Mouse (Mus musculus) liver, embryonic 12.5 days (tissue): ENCODE measurements around the gene Ngly1. TPM values are rescaled to one million over a fixed set of nuclear protein-coding genes. Genes with fewer than 3 reads are reported as not detected.

Experiments
- ATAC-seq: fragments of 200-750 bp; cut with Nextera tagmentation; 2 replicates; pipeline ENCODE4 v1.8.0; 2017; ENCODE audit warnings: moderate number of reproducible peaks, mild to moderate bottlenecking, moderate library complexity
- H3K27ac ChIP-seq: fragments of 300-500 bp; sonication (generic); 2 replicates; pipeline ENCODE4 v1.5.1; 2016; ENCODE audit warnings: mild to moderate bottlenecking
- H3K27me3 ChIP-seq: fragments of 300-500 bp; sonication (generic); replicated peaks from 2 replicates; pipeline ENCODE4 v1.6.1; 2016; ENCODE audit warnings: mild to moderate bottlenecking, moderate library complexity
- H3K36me3 ChIP-seq: fragments of 300-500 bp; sonication (generic); 2 replicates; pipeline ENCODE4 v1.6.1; 2016; ENCODE audit warnings: mild to moderate bottlenecking, moderate library complexity
- H3K4me1 ChIP-seq: fragments of 300-500 bp; sonication (generic); 2 replicates; pipeline ENCODE4 v1.6.1; 2016
- H3K4me2 ChIP-seq: fragments of 300-500 bp; sonication (generic); 2 replicates; pipeline ENCODE4 v1.6.1; 2016; ENCODE audit warnings: mild to moderate bottlenecking, moderate library complexity
- H3K4me3 ChIP-seq: fragments of 300-500 bp; sonication (generic); 2 replicates; pipeline ENCODE4 v1.5.1; 2016; ENCODE audit warnings: mild to moderate bottlenecking, moderate library complexity
- H3K9ac ChIP-seq: fragments of 300-500 bp; sonication (generic); 2 replicates; pipeline ENCODE4 v1.6.1; 2016; ENCODE audit warnings: mild to moderate bottlenecking, moderate library complexity
- H3K9me3 ChIP-seq: fragments of 300-500 bp; sonication (generic); replicated peaks from 2 replicates; pipeline ENCODE4 v1.6.1; 2016; ENCODE audit warnings: mild to moderate bottlenecking, moderate library complexity
- WGBS: fragments of 180-500 bp; shearing (Covaris S2); methylation state at CpG from one replicate; pipeline ENCODE4 v1.1.7; 2016; ENCODE audit not compliant: insufficient replicate concordance; 5-methylcytosine and 5-hydroxymethylcytosine counted together
- polyA plus RNA-seq: library from polyadenylated mRNA; unstranded; fragments of >200 nt; fragmentation: Nextera tagmentation; extraction: Ambion mirVana; gene quantifications from 2 replicates; pipeline ENCODE4 v1.2.1, GENCODE M21; 2016

Gene Ngly1
- polyA plus RNA-seq, 1 experiment from 2014 or later = 23.0 TPM

- Histone ChIP-seq H3K4me2 (no peak overlapping the region), H3K36me3 (peaks cover 24% of the 10 kb centered on the region), H3K27ac (no peak overlapping the region), H3K4me3 (no peak overlapping the region), H3K9ac (no peak overlapping the region), H3K9me3 (no peaks in the 10 kb centered on the region), H3K4me1 (no peaks in the 10 kb centered on the region), H3K27me3 (no peaks in the 10 kb centered on the region)
- 78% methylated on average over 5 of the region's 5 CpGs for WGBS
- no peak for ATAC-seq
Measured at GRCm38 (mm10) chr14:16267028-16267427, 17.9 kb downstream of the Ngly1 start.

DNA sequence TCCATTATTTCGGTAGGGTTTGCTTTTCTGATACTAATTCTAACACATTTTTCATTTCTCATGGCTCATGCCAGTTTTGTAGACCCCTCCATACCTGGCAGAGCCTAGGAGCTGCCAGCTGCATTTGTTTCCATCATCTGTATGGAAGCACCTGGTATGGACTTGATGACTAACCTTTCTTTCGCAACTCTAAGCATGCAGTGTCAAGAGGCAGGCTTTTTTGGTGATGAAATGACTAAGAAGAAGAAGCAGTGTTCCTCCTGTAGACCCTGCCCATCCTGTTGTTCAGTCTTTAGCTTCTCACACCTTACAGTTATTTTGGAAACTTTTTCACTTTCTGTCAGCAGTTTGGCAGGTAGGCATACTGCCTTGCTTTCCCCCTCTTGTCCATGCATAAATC lies 20.7 kb downstream of the Ngly1 start:
- no peak overlapping the region for H3K4me2 ChIP-seq
- H3K36me3 ChIP-seq = peaks cover 29% of the 10 kb centered on the region
- H3K4me3 ChIP-seq = no peak overlapping the region
- H3K9ac ChIP-seq = no peak overlapping the region
- no peaks in the 10 kb centered on the region for H3K9me3 ChIP-seq
- ATAC-seq = no peak
- no peak overlapping the region for H3K27ac ChIP-seq
- H3K4me1 ChIP-seq = no peaks in the 10 kb centered on the region
- no peaks in the 10 kb centered on the region for H3K27me3 ChIP-seq
- WGBS = 91% methylated on average over 2 of the region's 2 CpGs

DNA sequence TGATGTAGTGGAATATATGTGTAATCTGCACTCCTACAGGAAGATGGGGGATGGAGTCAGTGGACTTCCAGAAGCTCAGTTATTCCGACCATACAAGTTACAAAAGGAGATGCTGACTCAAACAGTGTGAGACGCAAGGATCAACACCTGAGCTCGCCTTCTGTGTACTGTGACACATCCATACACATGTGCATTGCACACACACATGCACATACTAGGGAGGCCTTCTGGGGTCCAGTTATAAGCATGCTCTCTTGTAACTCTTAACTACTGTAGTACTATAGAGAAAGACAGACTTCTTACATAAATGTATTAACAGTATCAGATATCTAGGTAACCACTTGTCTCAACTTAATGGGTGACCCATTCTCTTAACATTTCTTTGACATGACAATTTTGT lies 24.6 kb downstream of the Ngly1 start:
- Histone ChIP-seq H3K27me3 (no peaks in the 10 kb centered on the region), H3K4me3 (no peak overlapping the region), H3K27ac (no peak overlapping the region), H3K36me3 (peaks cover 26% of the 10 kb centered on the region), H3K4me2 (no peak overlapping the region), H3K9me3 (no peaks in the 10 kb centered on the region), H3K4me1 (no peaks in the 10 kb centered on the region), H3K9ac (no peak overlapping the region)
- ATAC-seq = no peak
- WGBS = 84% methylated on average over 3 of the region's 3 CpGs

- Histone ChIP-seq H3K36me3 (peaks cover 14% of the 10 kb centered on the region), H3K27ac (no peak overlapping the region), H3K27me3 (no peaks in the 10 kb centered on the region), H3K9ac (no peak overlapping the region), H3K4me2 (no peak overlapping the region), H3K4me3 (no peak overlapping the region), H3K4me1 (no peaks in the 10 kb centered on the region), H3K9me3 (no peaks in the 10 kb centered on the region)
- WGBS = 81% methylated on average over 4 of the region's 4 CpGs
- ATAC-seq = no peak
Measured at GRCm38 (mm10) chr14:16279196-16279595, 30.1 kb downstream of the Ngly1 start.

DNA sequence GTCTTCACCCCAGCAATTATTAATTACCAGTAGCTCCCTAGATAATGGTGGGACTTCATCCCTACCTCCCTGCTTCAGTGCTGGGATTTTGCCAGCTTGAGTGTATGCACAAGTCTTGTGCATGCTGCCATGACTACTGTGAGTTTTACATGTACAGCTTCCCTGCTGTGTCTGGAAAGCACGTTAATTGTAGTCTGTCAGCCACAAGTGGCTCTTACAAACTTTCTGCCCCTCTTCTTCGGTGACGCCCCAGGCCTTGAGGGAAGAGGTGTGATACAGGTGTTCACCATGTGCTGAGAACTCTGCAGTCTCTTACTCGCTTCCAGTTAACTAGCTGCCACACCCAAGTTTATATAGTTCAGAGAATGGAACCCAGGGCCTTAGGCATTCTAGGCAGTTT lies 34.9 kb downstream of the Ngly1 start:
- Histone ChIP-seq H3K36me3 (peaks cover 14% of the 10 kb centered on the region), H3K4me1 (no peaks in the 10 kb centered on the region), H3K4me2 (no peak overlapping the region), H3K4me3 (no peak overlapping the region), H3K27me3 (no peaks in the 10 kb centered on the region), H3K27ac (no peak overlapping the region), H3K9ac (no peak overlapping the region), H3K9me3 (no peaks in the 10 kb centered on the region)
- no peak for ATAC-seq
- WGBS = 78% methylated on average over 4 of the region's 4 CpGs

GRCm38 (mm10) chr14:16292371-16292770 lies 43.3 kb downstream of the Ngly1 start:
- Histone ChIP-seq H3K4me1 (0 out of 2 replicates have a peak, but pooled peaks cover 4% of the 10 kb centered on the region), H3K4me3 (no peak overlapping the region), H3K4me2 (no peak overlapping the region), H3K27ac (no peak overlapping the region), H3K9me3 (no peaks in the 10 kb centered on the region), H3K9ac (no peak overlapping the region), H3K36me3 (peaks cover 21% of the 10 kb centered on the region), H3K27me3 (no peaks in the 10 kb centered on the region)
- WGBS = 69% methylated on average over 1 of the region's 1 CpGs
- ATAC-seq = no peak

- H3K27me3 ChIP-seq = no peaks in the 10 kb centered on the region
- 0 out of 2 replicates have a peak, but pooled peaks cover 4% of the 10 kb centered on the region for H3K4me1 ChIP-seq
- H3K9ac ChIP-seq = no peak overlapping the region
- no peak overlapping the region for H3K4me2 ChIP-seq
- H3K36me3 ChIP-seq = peaks cover 21% of the 10 kb centered on the region
- ATAC-seq = no peak
- no peak overlapping the region for H3K27ac ChIP-seq
- H3K9me3 ChIP-seq = no peaks in the 10 kb centered on the region
- no peak overlapping the region for H3K4me3 ChIP-seq
Measured at GRCm38 (mm10) chr14:16293015-16293414, 43.9 kb downstream of the Ngly1 start.

- H3K9me3 ChIP-seq = no peaks in the 10 kb centered on the region
- no peak overlapping the region for H3K4me2 ChIP-seq
- 0 out of 2 replicates have a peak, but pooled peaks cover 4% of the 10 kb centered on the region for H3K4me1 ChIP-seq
- no peak for ATAC-seq
- peaks cover 21% of the 10 kb centered on the region for H3K36me3 ChIP-seq
- H3K27me3 ChIP-seq = no peaks in the 10 kb centered on the region
- 58% methylated on average over 1 of the region's 1 CpGs for WGBS
- no peak overlapping the region for H3K27ac ChIP-seq
- H3K9ac ChIP-seq = no peak overlapping the region
- H3K4me3 ChIP-seq = no peak overlapping the region
Measured at GRCm38 (mm10) chr14:16293921-16294320, 44.8 kb downstream of the Ngly1 start.

GRCm38 (mm10) chr14:16296816-16297468 lies 47.9 kb downstream of the Ngly1 start:
- Histone ChIP-seq H3K27me3 (no peaks in the 10 kb centered on the region), H3K9me3 (no peaks in the 10 kb centered on the region), H3K4me1 (0 out of 2 replicates have a peak, but pooled peaks cover under 1% of the 10 kb centered on the region), H3K27ac (no peak overlapping the region), H3K9ac (no peak overlapping the region), H3K4me3 (no peak overlapping the region), H3K36me3 (peaks cover 21% of the 10 kb centered on the region), H3K4me2 (no peak overlapping the region)
- ATAC-seq = no peak
- 68% methylated on average over 2 of the region's 2 CpGs for WGBS

DNA sequence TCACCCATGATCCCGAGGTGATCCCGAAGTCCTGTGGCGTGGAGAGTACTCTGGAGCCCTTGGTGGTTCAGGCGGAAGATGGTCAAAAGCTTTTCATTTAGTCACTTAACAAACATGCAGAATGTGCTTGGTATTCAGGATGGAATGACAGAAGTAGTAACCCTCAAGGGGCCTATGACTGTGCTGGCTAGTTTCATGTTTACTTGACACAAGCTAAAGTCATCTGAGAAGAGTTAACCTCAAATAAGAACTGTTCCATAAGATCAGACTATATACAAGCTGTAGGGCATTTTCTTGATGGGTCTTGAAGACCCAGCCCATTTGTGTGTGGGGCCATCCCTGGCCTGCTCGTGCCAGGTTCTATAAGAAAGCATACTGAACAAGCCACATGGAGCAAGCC lies 52.7 kb downstream of the Ngly1 start:
- Histone ChIP-seq H3K9ac (no peak overlapping the region), H3K36me3 (peaks cover 11% of the 10 kb centered on the region; the same call in 1 of the 2 replicates), H3K4me3 (no peak overlapping the region), H3K27me3 (no peaks in the 10 kb centered on the region), H3K9me3 (no peaks in the 10 kb centered on the region), H3K4me1 (no peaks in the 10 kb centered on the region), H3K27ac (no peak overlapping the region), H3K4me2 (no peak overlapping the region)
- ATAC-seq = no peak
- 80% methylated on average over 5 of the region's 5 CpGs for WGBS

DNA sequence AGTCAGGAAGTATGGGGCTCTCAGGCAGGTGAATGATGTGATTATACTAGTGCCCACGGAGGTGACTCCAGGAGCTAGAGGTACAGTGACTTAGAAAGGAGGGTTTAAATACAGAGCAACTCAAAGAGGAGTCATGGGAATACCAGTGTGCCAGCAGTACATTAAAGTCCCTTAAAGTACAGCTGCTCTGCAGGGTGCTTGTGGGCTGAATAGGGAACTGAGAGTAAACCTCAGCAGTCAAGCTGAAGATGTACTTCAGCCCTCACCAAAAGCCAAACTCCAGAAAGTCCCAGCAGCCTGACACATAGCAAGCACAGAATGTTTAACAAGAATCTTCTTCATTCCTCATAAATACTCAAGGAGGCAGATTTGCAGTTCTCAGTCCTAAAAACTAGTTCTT lies 53.6 kb downstream of the Ngly1 start:
- Histone ChIP-seq H3K4me2 (no peak overlapping the region), H3K36me3 (peaks cover 15% of the 10 kb centered on the region; the same call in 1 of the 2 replicates), H3K4me1 (no peaks in the 10 kb centered on the region), H3K27me3 (no peaks in the 10 kb centered on the region), H3K27ac (no peak overlapping the region), H3K4me3 (no peak overlapping the region), H3K9ac (no peak overlapping the region), H3K9me3 (no peaks in the 10 kb centered on the region)
- no peak for ATAC-seq
- WGBS = 56% methylated on average over 1 of the region's 1 CpGs

DNA sequence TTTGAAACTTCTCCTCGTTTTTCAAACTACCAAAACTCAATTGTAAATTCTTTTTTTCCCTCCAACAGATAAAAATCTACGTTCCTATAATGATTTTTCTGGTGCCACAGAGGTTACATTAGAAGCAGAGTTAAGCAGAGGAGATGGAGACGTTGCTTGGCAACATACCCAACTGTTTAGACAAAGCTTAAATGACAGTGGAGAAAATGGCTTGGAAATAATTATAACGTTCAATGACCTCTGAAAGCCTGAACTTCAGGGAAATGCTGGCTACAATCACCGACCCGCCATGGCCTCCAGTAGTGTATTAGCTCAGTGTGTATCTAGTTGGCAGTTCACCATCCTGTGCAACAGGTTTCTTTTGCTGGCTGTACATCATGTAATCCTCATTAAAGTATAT lies 61.7 kb downstream of the Ngly1 start:
- H3K4me1 ChIP-seq = peaks cover 27% of the 10 kb centered on the region
- WGBS = 70% methylated on average over 6 of the region's 6 CpGs
- no peak overlapping the region for H3K4me2 ChIP-seq
- H3K4me3 ChIP-seq = no peak overlapping the region
- H3K27me3 ChIP-seq = no peaks in the 10 kb centered on the region
- no peak for ATAC-seq
- no peak overlapping the region for H3K9ac ChIP-seq
- no peaks in the 10 kb centered on the region for H3K9me3 ChIP-seq
- no peak overlapping the region for H3K27ac ChIP-seq
- H3K36me3 ChIP-seq = peaks cover 9% of the 10 kb centered on the region

DNA sequence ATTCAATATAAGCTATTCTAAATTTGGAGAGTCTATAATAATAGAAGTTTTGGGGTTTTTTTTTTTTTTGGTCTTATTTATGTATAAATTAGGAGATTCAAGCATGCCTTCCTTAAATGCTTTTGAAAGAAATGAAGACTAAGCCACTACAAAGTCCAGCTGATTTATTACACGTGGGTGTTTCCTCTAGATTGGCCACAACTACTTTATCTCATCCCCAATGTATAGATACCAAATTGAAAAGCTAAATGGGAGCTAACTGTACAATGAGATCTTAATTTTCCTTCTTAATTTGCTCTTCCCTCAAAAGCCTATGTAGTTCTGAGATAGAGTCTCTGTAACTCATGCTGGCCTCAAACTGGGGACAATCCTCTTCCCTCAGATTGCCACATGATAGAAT lies 63.5 kb downstream of the Ngly1 start:
- ATAC-seq = no peak
- 22% methylated on average over 1 of the region's 1 CpGs for WGBS
- no peak overlapping the region for H3K4me2 ChIP-seq

More for the DNA sequence above, 63.5 kb downstream of the Ngly1 start:
- H3K9me3 ChIP-seq = no peaks in the 10 kb centered on the region
- peaks cover 27% of the 10 kb centered on the region for H3K4me1 ChIP-seq
- peaks cover 6% of the 10 kb centered on the region for H3K36me3 ChIP-seq
- no peaks in the 10 kb centered on the region for H3K27me3 ChIP-seq
- no peak overlapping the region for H3K27ac ChIP-seq
- no peak overlapping the region for H3K9ac ChIP-seq
- no peak overlapping the region for H3K4me3 ChIP-seq
